Mouse (Mus musculus): ENCODE results near the gene Grik4.

Grik4 gene

GRCm38 (mm10) chr9:42670619-42671018 is 273.7 kb downstream of the Grik4 start:
- no peak for DNase-seq (ENCODE audit: low spot score in 2 of 2)

GRCm38 (mm10) chr9:42661481-42661880 is 282.8 kb downstream of the Grik4 start:
- no peak for DNase-seq (ENCODE audit: low spot score in 2 of 2)

- DNase-seq (ENCODE audit: low spot score in 2 of 2): peak in 1 of 2 experiments; percentile 10
These were observed 291.5 kb downstream of the Grik4 start for GRCm38 (mm10) chr9:42652756-42653155.

GRCm38 (mm10) chr9:42652309-42652708 is 292.0 kb downstream of the Grik4 start:
- DNase-seq (ENCODE audit: low spot score in 2 of 2): no peak

GRCm38 (mm10) chr9:42649872-42650271 is 294.4 kb downstream of the Grik4 start:
- no peak for DNase-seq (ENCODE audit: low spot score in 2 of 2)

- no peak for DNase-seq (ENCODE audit: low spot score in 2 of 2)
These were observed 296.2 kb downstream of the Grik4 start for GRCm38 (mm10) chr9:42648051-42648450.

GRCm38 (mm10) chr9:42647596-42647995 is 296.7 kb downstream of the Grik4 start:
- DNase-seq (ENCODE audit: low spot score in 2 of 2): no peak

- no peak for DNase-seq (ENCODE audit: low spot score in 2 of 2)
These were observed 297.5 kb downstream of the Grik4 start for GRCm38 (mm10) chr9:42646821-42647220.

GRCm38 (mm10) chr9:42645161-42645560 is 299.1 kb downstream of the Grik4 start:
- DNase-seq (ENCODE audit: low spot score in 2 of 2): no peak

GRCm38 (mm10) chr9:42642821-42643220 is 301.5 kb downstream of the Grik4 start:
- no peak for DNase-seq (ENCODE audit: low spot score in 2 of 2)

- no peak for DNase-seq (ENCODE audit: low spot score in 2 of 2)
These were observed 302.7 kb downstream of the Grik4 start for GRCm38 (mm10) chr9:42641550-42642117.

GRCm38 (mm10) chr9:42636446-42636845 is 307.8 kb downstream of the Grik4 start:
- no peak for DNase-seq (ENCODE audit: low spot score in 2 of 2)

GRCm38 (mm10) chr9:42631479-42631878 is 312.8 kb downstream of the Grik4 start:
- no peak for DNase-seq (ENCODE audit: low spot score in 2 of 2)

- no peak for DNase-seq (ENCODE audit: low spot score in 2 of 2)
These were observed 316.7 kb downstream of the Grik4 start for GRCm38 (mm10) chr9:42627634-42628033.

GRCm38 (mm10) chr9:42627146-42627545 is 317.1 kb downstream of the Grik4 start:
- DNase-seq (ENCODE audit: low spot score in 2 of 2): no peak

GRCm38 (mm10) chr9:42626226-42626775 is 318.0 kb downstream of the Grik4 start:
- DNase-seq (ENCODE audit: low spot score in 2 of 2): no peak

- DNase-seq (ENCODE audit: low spot score in 2 of 2): no peak
These were observed 329.9 kb downstream of the Grik4 start for GRCm38 (mm10) chr9:42614409-42614808.

- no peak for DNase-seq (ENCODE audit: low spot score in 2 of 2)
These were observed 330.5 kb downstream of the Grik4 start for GRCm38 (mm10) chr9:42613827-42614226.

GRCm38 (mm10) chr9:42612482-42612991 is 331.8 kb downstream of the Grik4 start:
- DNase-seq (ENCODE audit: low spot score in 2 of 2): no peak

GRCm38 (mm10) chr9:42601445-42601844 is 342.8 kb downstream of the Grik4 start:
- peak in 1 of 2 experiments; percentile 12 for DNase-seq (ENCODE audit: low spot score in 2 of 2)

- DNase-seq (ENCODE audit: low spot score in 2 of 2): no peak
These were observed 346.8 kb downstream of the Grik4 start for GRCm38 (mm10) chr9:42597525-42597924.

- DNase-seq (ENCODE audit: low spot score in 2 of 2): no peak
These were observed 365.8 kb downstream of the Grik4 start for GRCm38 (mm10) chr9:42578511-42578910.

- DNase-seq (ENCODE audit: low spot score in 2 of 2): no peak
These were observed 366.2 kb downstream of the Grik4 start for GRCm38 (mm10) chr9:42578106-42578505.
